Mouse (Mus musculus) ovary, adult 18-20 months (tissue): ENCODE results near the gene Taar6.

Source experiments
- DNase-seq: peaks from one replicate; pipeline ENCODE4 v3.0.0; 2022; ENCODE audit warnings: low spot score, mixed read lengths

Gene Taar6

GRCm38 (mm10) chr10:23985546-23985945 is at the start of gene Taar6:
TSS of gene Taar6 (minus strand) at chr10:23985646.
- no peak for DNase-seq

DNA sequence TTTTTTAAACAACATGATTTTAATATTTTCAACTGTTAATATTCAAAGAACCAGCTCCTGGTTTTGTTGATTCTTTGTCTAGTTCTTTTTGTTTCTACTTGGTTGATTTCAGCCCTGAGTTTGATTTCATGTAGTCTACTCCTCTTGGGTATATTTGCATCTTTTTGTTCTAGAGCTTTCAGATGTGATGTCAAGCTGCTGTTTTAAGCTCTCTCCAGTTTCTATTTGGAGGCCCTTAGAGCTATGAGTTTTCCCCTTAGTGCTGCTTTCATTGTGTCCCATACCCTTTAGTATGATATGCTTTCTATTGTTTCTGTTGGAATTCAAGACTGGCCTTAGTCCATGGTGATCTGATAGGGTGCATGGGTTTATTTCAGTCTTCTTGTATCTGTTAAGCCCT is 45.9 kb upstream of the Taar6 start:
- DNase-seq: no peak

DNA sequence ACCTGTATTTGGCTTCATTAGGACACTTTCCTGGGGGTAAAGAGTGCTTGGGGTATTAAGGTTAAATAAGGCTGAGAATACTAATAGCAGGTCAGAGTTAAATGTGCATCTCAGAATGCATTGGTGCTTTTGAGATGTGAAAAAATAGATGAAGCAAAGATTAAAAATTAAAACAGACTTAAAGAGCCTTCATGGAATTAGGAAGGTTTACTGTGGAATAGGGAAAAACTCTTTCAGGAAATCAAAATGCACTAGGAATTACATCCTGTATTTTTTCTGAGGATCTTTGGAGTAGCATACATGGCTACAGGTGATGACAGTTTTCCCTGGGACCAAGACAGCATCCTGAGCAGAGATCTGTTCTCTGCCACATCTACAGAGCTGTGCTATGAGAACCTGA is 41.5 kb upstream of the Taar6 start, which contains the start of gene Taar7d:
Gene Taar7d, plus strand, starts transcription at position 301 of the 400 bp plus-strand sequence.
- no peak for DNase-seq

GRCm38 (mm10) chr10:24008143-24008542 is 22.7 kb upstream of the Taar6 start:
- DNase-seq: no peak

GRCm38 (mm10) chr10:24007034-24007433 is 21.6 kb upstream of the Taar6 start:
- DNase-seq: no peak

GRCm38 (mm10) chr10:24006442-24006841 is 21.0 kb upstream of the Taar6 start:
- no peak for DNase-seq

DNA sequence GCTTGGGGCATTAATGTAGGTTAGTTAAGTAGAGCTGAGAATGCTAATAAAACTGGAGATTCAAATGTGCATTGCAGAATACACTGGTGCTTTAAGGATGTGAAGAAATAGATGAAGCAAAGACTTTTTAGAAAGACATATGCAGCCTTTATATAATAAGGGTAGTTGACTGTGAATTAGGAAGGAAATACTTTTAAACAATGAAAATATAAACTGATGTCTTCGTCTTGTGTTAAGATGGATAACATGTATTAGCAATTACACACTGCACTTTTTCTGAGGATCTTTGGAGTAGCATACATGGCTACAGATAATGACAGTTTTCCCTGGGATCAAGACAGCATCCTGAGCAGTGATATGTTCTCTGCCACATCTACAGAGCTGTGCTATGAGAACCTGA is 14.2 kb upstream of the Taar6 start, which contains the start of gene Taar7b:
Gene Taar7b, plus strand, starts transcription at position 301 of the 400 bp plus-strand sequence.
- no peak for DNase-seq

GRCm38 (mm10) chr10:23993381-23993780 is 7.9 kb upstream of the Taar6 start, which contains the start of gene Taar7a:
TSS of gene Taar7a (minus strand) at chr10:23993481.
- DNase-seq: no peak

GRCm38 (mm10) chr10:23986419-23986818 is 973 bp upstream of the Taar6 start:
- no peak for DNase-seq

DNA sequence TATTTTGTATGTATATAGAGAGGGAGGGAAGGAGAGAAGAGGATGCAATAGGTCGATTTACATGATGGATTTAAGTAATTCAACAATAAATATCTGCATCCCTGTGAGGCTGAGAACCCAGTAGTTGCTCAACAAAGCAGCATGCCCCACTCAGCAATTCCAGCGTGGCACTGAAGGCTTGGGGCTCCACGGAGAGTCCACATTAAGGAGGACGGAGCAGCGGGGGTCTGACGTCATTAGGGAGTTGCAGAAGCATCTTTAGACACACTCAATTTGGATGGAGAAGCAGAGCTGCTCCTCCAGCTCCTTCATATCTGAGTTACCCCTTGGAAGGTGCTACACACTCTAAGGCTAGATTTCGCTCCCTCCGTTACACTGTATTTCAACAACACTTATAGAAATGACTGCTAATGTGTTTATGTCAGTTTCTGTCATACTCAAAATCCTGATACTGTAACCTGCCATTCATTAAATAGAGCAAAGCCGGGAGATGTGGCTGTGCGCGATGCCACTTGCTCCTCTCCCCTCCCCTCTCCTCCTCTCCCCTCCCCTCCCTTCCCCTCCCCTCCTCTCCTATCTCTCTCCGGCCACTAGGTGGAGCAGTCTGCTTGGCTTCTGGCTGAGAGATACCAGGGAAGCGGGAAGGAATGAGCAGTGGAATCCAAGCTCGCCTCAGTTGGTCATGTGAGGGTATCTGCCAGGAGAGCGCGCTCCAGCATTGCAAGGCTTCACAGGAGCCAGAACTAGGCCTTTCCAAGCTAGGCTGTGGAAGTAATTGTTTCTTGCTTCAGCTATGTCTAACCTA is 6.3 kb downstream of the Taar6 start:
- peak; percentile 67 for DNase-seq

- DNase-seq: no peak
These were observed 7.5 kb downstream of the Taar6 start for GRCm38 (mm10) chr10:23977958-23978357.

DNA sequence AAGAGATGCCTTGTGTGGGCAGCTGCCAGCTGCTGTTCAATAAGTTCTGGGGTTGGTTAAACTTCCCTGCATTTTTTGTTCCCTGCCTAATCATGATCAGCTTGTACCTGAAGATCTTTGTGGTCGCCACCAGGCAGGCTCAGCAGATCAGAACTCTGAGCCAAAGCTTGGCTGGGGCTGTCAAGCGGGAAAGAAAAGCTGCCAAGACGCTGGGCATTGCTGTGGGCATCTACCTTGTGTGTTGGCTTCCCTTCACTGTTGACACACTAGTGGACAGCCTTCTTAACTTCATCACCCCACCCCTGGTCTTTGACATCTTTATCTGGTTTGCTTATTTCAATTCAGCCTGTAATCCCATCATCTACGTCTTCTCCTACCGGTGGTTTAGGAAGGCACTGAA is 14.2 kb downstream of the Taar6 start:
- no peak for DNase-seq

DNA sequence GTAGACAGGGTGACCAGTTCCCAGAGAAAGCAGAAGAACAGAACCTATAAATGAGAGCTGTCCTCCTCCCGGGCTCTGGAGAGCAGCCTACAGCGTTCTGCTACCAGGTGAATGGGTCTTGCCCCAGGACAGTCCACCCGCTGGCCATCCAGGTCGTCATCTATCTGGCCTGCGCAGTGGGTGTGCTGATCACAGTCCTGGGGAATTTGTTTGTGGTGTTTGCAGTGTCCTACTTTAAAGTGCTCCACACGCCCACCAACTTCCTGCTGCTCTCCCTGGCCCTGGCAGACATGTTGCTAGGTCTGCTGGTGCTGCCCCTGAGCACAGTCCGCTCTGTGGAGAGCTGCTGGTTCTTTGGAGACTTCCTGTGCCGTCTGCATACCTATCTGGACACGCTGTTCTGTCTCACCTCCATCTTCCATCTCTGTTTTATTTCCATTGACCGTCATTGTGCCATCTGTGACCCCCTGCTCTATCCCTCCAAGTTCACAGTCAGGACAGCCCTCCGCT is 14.7 kb downstream of the Taar6 start, which contains the start of gene Taar5:
Gene Taar5, plus strand, starts transcription at position 51 of the 510 bp plus-strand sequence.
- DNase-seq: no peak

DNA sequence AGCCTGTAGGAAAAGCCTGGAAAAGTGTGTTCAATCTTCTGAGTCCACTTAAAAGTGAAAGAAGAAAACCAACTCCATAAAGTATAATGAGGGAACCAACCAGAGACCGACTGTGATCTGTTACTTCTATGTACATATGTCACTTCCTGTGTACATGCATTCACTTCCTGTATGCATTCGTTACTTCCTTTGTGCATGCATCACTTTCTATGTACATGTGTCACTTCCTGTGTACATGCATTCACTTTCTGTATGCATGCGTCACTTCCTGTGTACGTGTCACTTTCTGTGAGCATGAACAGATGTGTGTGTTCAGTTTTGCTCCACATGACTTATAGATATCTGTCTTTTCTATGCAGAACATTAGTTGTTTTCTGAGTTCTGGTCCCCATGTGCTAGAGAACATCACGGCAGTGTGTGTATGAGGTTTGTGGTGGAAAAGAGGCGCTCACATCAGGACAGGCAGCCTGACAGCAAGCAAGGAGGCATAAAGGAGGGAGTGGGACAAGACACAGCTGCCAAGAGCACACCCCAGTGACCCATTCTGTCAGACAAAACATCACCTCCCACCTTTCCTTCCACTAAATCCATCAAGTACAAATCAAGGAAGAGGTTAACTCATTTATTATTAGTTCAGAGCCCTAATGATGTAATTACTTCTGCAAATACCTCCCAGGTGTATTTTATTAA is 20.4 kb downstream of the Taar6 start:
- DNase-seq: no peak

- DNase-seq: no peak
These were observed 22.0 kb downstream of the Taar6 start for GRCm38 (mm10) chr10:23963444-23963843.

- no peak for DNase-seq
These were observed 25.0 kb downstream of the Taar6 start, which contains the start of gene Taar4 for GRCm38 (mm10) chr10:23960444-23960915. TSS of gene Taar4 (plus strand) at chr10:23960494.

DNA sequence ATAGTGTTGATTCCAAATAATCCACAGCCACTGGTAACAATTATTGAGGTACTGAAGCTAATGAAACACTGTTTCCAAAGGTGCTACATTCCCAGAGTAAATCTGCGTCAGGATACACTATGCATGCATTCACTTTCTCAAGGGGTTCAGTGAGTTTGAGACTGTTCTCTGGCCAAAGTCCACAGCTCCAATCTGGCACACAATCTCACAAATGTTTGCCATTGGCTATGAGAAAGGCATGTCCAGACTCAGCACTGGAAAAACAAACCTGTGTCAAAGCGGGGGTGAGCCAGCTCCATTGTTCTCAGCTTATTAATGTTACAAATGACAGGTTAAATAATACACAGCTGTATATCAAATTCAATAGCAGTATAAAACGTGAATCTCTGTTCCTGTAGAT is 26.4 kb downstream of the Taar6 start:
- DNase-seq: no peak

- no peak for DNase-seq
These were observed 33.7 kb downstream of the Taar6 start for GRCm38 (mm10) chr10:23951714-23952113.

GRCm38 (mm10) chr10:23949508-23950005 is 35.9 kb downstream of the Taar6 start, which contains the start of gene Taar3:
TSS of gene Taar3 (plus strand) at chr10:23949558.
- no peak for DNase-seq

DNA sequence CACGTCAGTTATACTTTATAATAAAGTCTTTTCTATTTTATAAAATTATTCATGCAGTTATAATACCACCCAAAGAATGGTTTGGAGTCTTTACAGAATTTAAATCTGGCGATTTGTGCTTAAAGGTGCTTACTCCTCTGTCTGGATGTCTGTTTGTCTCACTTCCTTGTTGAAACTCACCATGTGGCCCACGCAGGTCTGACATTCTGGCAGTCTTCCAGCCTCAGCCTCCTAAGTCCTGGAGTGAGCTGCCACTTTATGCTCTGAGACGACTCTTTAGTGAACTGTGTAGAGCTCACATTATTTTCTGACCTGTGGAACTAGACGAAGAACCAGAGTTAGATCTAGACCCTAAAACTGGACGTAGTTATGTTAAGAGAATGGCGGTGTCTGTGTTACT is 37.4 kb downstream of the Taar6 start:
- DNase-seq: no peak

- DNase-seq: no peak
These were observed 43.0 kb downstream of the Taar6 start for GRCm38 (mm10) chr10:23942465-23942864.

DNA sequence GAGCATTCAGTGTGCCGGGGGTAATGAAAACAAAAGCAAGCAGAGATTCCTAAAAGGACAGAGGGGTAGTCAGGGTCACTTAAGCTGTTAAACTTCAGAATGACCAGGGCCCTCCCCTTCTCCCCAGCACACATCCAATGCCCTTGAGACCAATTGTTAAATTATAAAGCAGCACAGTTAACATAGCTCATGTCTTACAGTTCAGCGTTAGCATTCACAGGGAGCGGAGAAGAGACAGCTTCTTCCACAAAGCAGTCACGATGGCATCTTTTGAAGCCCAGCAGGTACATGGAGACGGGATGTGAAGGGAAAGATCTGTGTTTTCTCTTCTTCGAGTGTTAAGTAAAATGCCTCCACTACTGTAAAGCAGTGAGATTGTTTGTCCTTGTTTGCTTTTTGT is 47.1 kb downstream of the Taar6 start, which contains the start of gene Taar2:
Gene Taar2, plus strand, starts transcription at position 261 of the 400 bp plus-strand sequence.
- DNase-seq: no peak
